Mouse (Mus musculus): ENCODE measurements at regions not wholly inside any gene's neighbourhood (a gene's known extent, or its start where the extent isn't known, plus 50 kb on each side); places are given as distances from the start of the nearest gene placed in this dataset.

DNA sequence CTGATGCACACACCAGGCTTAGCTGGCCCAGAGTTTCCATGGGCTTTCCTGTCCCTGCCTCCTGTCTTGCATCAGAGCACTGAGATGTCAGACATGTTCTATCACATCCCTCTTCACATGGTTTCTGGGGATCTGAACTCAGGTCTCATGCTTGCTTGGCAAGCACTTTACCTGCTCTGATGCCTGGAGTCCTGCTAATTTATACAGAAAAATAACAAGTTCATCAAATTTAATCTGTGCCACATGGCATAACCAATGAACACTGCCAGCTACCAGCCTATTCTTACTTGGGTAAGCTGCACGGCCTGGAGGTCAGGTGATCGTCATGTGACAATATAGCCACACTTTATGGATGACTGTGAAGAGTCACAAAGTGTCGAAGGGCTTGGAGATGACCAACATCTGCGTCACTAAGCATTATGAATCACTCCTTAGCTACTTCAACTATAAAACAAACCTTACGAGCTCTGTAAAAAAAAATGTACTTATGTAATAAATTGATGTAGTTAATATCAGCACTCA lies 186.2 kb downstream of the Hlx start:
- Histone ChIP-seq H3K4me3 (replicated peaks; ENCODE audit: low read length) (no peak overlapping the region), H3K4me1 (replicated peaks; ENCODE audit: control insufficient read depth, insufficient read depth, low read length) (no peaks in the 10 kb centered on the region), H3K4me2 (ENCODE audit: low read length) (no peak overlapping the region), H3K27ac (ENCODE audit: low read length) (no peak overlapping the region), H3K36me3 (ENCODE audit: control insufficient read depth, insufficient read depth) (no peaks in the 10 kb centered on the region), H3K9me3 (ENCODE audit: control insufficient read depth, low read length) (no peaks in the 10 kb centered on the region), H3K9ac (replicated peaks; ENCODE audit: low read depth, low read length) (no peak overlapping the region), H3K27me3 (replicated peaks; ENCODE audit: control insufficient read depth, insufficient read depth, low read length) (no peaks in the 10 kb centered on the region)
- ATAC-seq: no peak
- WGBS: 88% methylated on average over 5 of the region's 5 CpGs

DNA sequence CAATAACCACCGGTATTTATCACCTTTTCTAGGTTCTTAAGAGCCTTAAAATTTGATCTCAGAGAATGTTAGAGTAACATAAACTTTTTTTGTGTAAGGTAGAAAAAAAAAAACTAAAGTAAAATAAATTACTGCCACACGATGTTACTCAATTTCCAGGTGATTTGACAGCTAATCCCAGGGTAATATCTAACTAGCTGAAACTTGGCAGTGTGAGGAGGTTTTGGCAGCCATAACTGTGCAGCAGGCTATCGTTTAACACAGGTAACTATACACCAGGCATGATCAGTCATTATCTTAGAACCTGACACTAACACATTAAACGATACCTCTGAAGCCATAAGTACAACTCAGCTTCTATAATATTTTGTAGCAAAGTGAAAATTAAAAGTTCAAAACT lies 187.3 kb downstream of the Hlx start:
- Histone ChIP-seq H3K36me3 (ENCODE audit: control insufficient read depth, insufficient read depth) (no peaks in the 10 kb centered on the region), H3K4me2 (ENCODE audit: low read length) (no peak overlapping the region), H3K27me3 (replicated peaks; ENCODE audit: control insufficient read depth, insufficient read depth, low read length) (no peaks in the 10 kb centered on the region), H3K27ac (ENCODE audit: low read length) (no peak overlapping the region), H3K4me3 (replicated peaks; ENCODE audit: low read length) (no peak overlapping the region), H3K4me1 (replicated peaks; ENCODE audit: control insufficient read depth, insufficient read depth, low read length) (no peaks in the 10 kb centered on the region), H3K9ac (replicated peaks; ENCODE audit: low read depth, low read length) (no peak overlapping the region), H3K9me3 (ENCODE audit: control insufficient read depth, low read length) (no peaks in the 10 kb centered on the region)
- no peak for ATAC-seq
- 71% methylated on average over 4 of the region's 4 CpGs for WGBS

DNA sequence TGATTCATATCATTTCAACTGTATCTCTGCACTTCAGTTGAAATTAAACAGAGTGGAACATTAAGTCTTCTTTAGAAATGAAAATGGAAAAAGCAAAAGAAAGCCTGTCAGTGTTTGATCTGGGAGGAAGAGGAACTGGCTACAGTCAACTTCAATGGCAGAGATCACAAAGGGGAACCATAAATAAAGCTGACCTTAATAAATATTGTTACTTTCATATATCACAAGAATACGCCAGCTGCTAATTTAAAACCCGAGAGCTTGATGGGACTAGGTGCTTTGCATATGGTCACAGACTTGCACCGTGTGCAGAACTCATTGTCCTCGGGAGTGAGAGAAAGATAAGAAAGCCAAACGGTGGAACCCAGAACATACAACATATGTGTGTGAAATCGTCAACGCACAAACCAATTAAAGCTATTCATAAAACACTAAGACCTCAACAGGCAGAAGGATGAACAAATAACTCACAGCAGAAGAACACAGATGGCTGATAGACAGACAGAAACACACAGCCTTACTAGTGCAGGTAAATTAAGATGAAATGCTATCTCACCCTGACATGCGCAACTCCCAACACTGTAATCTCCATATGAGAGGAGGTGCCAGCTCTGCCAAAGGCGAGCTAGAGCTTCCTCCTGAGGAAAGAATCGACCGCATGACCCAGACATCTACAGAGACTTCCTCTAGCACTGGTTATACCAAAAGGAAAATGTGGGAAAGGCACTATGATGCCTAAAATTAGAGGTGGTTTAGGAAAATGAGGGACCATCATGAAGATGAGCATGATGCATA lies 189.9 kb downstream of the Hlx start:
- Histone ChIP-seq H3K27ac (ENCODE audit: low read length) (no peak overlapping the region), H3K4me2 (ENCODE audit: low read length) (no peak overlapping the region), H3K27me3 (replicated peaks; ENCODE audit: control insufficient read depth, insufficient read depth, low read length) (no peaks in the 10 kb centered on the region), H3K9me3 (ENCODE audit: control insufficient read depth, low read length) (no peaks in the 10 kb centered on the region), H3K4me3 (replicated peaks; ENCODE audit: low read length) (no peak overlapping the region), H3K36me3 (ENCODE audit: control insufficient read depth, insufficient read depth) (no peaks in the 10 kb centered on the region), H3K9ac (replicated peaks; ENCODE audit: low read depth, low read length) (no peak overlapping the region), H3K4me1 (replicated peaks; ENCODE audit: control insufficient read depth, insufficient read depth, low read length) (no peaks in the 10 kb centered on the region)
- 72% methylated on average over 11 of the region's 11 CpGs for WGBS
- no peak for ATAC-seq

DNA sequence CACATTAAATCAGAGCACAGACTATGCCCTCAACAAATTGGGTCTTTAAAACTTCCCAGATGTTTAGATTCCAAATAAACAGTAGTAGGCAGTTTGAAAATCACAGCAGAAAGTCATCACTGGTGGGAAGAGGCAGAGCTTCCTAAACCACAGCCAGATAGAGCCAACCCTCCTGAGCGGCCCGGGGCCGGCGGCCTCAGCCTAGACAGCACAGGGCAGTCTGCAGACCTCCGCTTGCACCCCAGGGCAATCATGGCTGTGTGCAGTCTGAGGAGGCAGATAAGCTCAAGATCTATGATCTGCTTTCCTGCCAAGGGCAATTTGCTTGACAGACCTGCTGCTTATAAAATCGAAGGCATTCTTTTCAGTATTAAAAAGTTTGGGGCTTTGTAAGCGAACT lies 192.6 kb downstream of the Hlx start:
- H3K4me3 ChIP-seq (replicated peaks; ENCODE audit: low read length): no peak overlapping the region
- WGBS: 89% methylated on average over 7 of the region's 7 CpGs
- H3K9ac ChIP-seq (replicated peaks; ENCODE audit: low read depth, low read length): no peak overlapping the region
- no peak for ATAC-seq
- H3K27me3 ChIP-seq (replicated peaks; ENCODE audit: control insufficient read depth, insufficient read depth, low read length): no peaks in the 10 kb centered on the region
- H3K36me3 ChIP-seq (ENCODE audit: control insufficient read depth, insufficient read depth): no peaks in the 10 kb centered on the region
- H3K9me3 ChIP-seq (ENCODE audit: control insufficient read depth, low read length): no peaks in the 10 kb centered on the region
- H3K4me1 ChIP-seq (replicated peaks; ENCODE audit: control insufficient read depth, insufficient read depth, low read length): no peaks in the 10 kb centered on the region
- H3K4me2 ChIP-seq (ENCODE audit: low read length): no peak overlapping the region
- H3K27ac ChIP-seq (ENCODE audit: low read length): no peak overlapping the region

DNA sequence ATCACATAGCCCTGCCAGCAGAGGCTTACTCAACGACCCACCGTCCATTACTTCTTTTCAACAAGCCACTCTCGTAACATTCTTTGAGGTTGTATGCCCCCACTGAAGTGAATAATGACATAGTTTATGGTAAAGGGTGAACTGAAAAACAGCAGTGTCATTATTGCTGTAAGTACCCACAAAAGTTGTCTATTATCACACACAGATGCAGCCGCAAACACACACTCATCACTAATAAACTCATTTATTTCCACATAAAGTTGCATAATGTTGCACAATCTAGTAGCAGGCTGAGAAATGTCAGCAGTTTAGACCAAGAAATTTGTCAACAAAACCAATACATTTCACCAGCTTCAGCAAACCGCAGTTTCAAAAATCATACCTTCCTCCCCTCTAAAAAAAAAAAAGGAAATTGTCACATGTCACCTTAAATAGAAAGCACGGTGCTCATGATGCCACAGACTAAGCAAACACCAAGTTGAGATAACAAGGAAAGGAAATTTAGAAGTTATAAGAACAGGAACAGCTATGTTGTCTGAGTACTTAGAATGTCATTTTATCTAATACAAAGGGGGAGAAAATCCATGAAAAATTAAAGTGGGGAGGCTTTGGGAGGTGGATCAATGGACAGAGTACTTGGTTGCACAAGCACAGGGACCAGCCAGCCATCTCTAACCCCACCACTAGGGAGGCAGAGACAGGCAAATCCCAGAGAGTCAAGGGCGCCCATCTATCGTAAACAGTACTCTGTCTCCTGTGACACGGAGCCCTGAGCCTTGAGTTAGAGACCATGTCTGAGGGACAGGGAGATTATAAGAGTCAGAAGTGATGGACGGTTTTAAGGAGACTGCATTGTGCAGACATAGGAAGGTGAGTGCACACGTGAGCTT lies 195.9 kb downstream of the Hlx start:
- WGBS: 83% methylated on average over 11 of the region's 11 CpGs
- H3K4me2 ChIP-seq (ENCODE audit: low read length): no peak overlapping the region
- H3K9me3 ChIP-seq (ENCODE audit: control insufficient read depth, low read length): no peaks in the 10 kb centered on the region
- no peak for ATAC-seq
- H3K4me3 ChIP-seq (replicated peaks; ENCODE audit: low read length): no peak overlapping the region
- no peaks in the 10 kb centered on the region for H3K36me3 ChIP-seq (ENCODE audit: control insufficient read depth, insufficient read depth)
- H3K27ac ChIP-seq (ENCODE audit: low read length): no peak overlapping the region
- no peaks in the 10 kb centered on the region for H3K4me1 ChIP-seq (replicated peaks; ENCODE audit: control insufficient read depth, insufficient read depth, low read length)
- H3K27me3 ChIP-seq (replicated peaks; ENCODE audit: control insufficient read depth, insufficient read depth, low read length): no peaks in the 10 kb centered on the region
- H3K9ac ChIP-seq (replicated peaks; ENCODE audit: low read depth, low read length): no peak overlapping the region

DNA sequence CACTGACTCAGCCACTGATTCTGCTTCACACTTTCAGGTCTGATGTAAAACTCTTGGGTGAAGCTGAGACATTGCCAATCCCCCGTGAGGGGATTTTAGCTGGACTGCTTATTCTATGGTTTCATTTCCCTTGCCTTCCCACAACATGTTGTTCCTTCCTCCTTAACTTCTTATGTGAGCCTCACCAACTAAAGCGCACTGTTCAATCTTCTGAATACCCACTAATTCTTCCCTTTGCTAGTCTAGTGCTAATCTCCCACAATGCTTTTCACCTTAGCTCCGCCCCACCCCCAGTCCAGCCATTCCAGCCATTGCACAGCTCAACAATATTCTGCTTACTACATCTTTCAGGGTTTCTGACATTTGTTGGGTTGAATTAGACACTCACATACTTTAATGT lies 196.7 kb downstream of the Hlx start:
- Histone ChIP-seq H3K4me2 (ENCODE audit: low read length) (no peak overlapping the region), H3K4me1 (replicated peaks; ENCODE audit: control insufficient read depth, insufficient read depth, low read length) (no peaks in the 10 kb centered on the region), H3K4me3 (replicated peaks; ENCODE audit: low read length) (no peak overlapping the region), H3K36me3 (ENCODE audit: control insufficient read depth, insufficient read depth) (no peaks in the 10 kb centered on the region), H3K9me3 (ENCODE audit: control insufficient read depth, low read length) (no peaks in the 10 kb centered on the region), H3K27me3 (replicated peaks; ENCODE audit: control insufficient read depth, insufficient read depth, low read length) (no peaks in the 10 kb centered on the region), H3K9ac (replicated peaks; ENCODE audit: low read depth, low read length) (no peak overlapping the region), H3K27ac (ENCODE audit: low read length) (no peak overlapping the region)
- no peak for ATAC-seq
- 93% methylated on average over 3 of the region's 3 CpGs for WGBS

DNA sequence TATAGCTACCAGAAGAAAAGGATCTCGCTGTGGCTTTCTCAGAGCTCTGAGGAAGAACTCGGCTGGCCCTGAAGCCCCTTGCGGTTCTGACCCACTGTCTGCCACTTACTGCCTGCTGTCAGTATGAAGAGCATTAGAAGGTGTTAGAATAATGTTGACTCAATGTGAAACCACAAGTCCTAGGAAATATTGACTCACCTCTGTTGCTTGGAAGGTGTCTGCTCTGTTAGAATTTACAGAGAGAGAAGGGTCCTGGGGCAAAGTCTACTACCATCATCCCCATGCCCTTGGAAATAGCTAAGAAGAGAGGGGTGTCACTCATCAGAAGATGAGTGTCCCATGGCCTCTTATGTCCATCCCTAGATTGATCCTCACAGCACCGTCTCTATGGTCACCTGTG lies 197.9 kb downstream of the Hlx start:
- no peaks in the 10 kb centered on the region for H3K4me1 ChIP-seq (replicated peaks; ENCODE audit: control insufficient read depth, insufficient read depth, low read length)
- H3K27me3 ChIP-seq (replicated peaks; ENCODE audit: control insufficient read depth, insufficient read depth, low read length): no peaks in the 10 kb centered on the region
- no peak for ATAC-seq
- no peak overlapping the region for H3K27ac ChIP-seq (ENCODE audit: low read length)
- no peak overlapping the region for H3K4me3 ChIP-seq (replicated peaks; ENCODE audit: low read length)
- no peaks in the 10 kb centered on the region for H3K36me3 ChIP-seq (ENCODE audit: control insufficient read depth, insufficient read depth)
- no peak overlapping the region for H3K4me2 ChIP-seq (ENCODE audit: low read length)
- H3K9me3 ChIP-seq (ENCODE audit: control insufficient read depth, low read length): no peaks in the 10 kb centered on the region
- no peak overlapping the region for H3K9ac ChIP-seq (replicated peaks; ENCODE audit: low read depth, low read length)
- 90% methylated on average over 4 of the region's 4 CpGs for WGBS

DNA sequence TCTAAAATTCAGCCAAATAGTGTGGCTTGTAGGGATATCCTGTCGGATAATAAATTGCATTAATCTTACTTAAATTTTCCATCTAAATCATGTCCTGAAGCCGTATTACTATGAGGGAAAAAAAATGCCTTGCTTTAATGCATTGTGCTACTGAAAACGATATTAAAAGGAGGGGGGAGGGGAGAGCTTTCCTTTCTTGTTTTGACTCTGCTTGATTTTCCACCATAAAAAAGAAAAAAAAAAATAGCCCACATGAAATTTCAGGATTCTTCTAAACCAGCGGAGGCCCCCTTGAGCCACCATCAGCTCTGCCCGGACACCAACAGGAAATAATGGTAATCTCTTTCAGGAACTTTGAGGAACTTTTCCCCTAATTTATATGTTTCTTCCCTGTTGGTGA lies 198.5 kb downstream of the Hlx start:
- 76% methylated on average over 5 of the region's 5 CpGs for WGBS
- Histone ChIP-seq H3K36me3 (ENCODE audit: control insufficient read depth, insufficient read depth) (no peaks in the 10 kb centered on the region), H3K27me3 (replicated peaks; ENCODE audit: control insufficient read depth, insufficient read depth, low read length) (no peaks in the 10 kb centered on the region), H3K9ac (replicated peaks; ENCODE audit: low read depth, low read length) (no peak overlapping the region), H3K27ac (ENCODE audit: low read length) (no peak overlapping the region), H3K4me2 (ENCODE audit: low read length) (no peak overlapping the region), H3K4me3 (replicated peaks; ENCODE audit: low read length) (no peak overlapping the region), H3K4me1 (replicated peaks; ENCODE audit: control insufficient read depth, insufficient read depth, low read length) (no peaks in the 10 kb centered on the region), H3K9me3 (ENCODE audit: control insufficient read depth, low read length) (no peaks in the 10 kb centered on the region)
- no peak for ATAC-seq

DNA sequence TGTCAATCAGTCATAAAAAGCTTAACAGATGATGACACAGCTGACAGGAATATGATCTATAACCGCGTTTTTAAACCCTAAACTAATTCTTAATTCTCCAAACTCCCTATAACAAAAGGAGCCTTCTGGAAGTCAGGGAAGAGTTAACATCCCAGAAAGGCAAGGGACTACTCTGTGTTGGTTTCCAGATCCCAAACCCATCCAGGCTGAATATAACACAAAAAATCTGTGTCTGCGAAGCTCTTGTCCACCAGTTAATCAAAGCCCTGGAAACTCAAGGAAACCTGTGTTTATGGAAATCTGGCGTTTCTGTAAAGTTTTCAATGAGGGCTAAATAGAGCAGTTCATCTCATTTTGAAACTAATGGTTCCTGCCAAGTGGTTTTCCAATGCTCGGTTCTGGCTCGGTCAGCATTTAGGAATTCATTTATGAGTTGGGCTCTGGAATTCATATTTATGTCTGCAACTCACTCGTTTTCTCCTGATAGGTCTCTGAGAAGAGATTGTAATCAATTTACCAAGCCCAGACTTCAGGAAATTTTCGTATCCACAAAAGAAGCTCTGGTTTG lies 199.8 kb downstream of the Hlx start:
- ATAC-seq: no peak
- H3K36me3 ChIP-seq (ENCODE audit: control insufficient read depth, insufficient read depth): no peaks in the 10 kb centered on the region
- H3K9me3 ChIP-seq (ENCODE audit: control insufficient read depth, low read length): no peaks in the 10 kb centered on the region
- no peaks in the 10 kb centered on the region for H3K4me1 ChIP-seq (replicated peaks; ENCODE audit: control insufficient read depth, insufficient read depth, low read length)
- no peak overlapping the region for H3K4me2 ChIP-seq (ENCODE audit: low read length)
- H3K4me3 ChIP-seq (replicated peaks; ENCODE audit: low read length): no peak overlapping the region
- WGBS: 82% methylated on average over 8 of the region's 8 CpGs
- no peaks in the 10 kb centered on the region for H3K27me3 ChIP-seq (replicated peaks; ENCODE audit: control insufficient read depth, insufficient read depth, low read length)
- no peak overlapping the region for H3K9ac ChIP-seq (replicated peaks; ENCODE audit: low read depth, low read length)
- H3K27ac ChIP-seq (ENCODE audit: low read length): no peak overlapping the region
